9 mouse cellular contexts compared by ENCODE assay signal in the genomic region with DNA sequence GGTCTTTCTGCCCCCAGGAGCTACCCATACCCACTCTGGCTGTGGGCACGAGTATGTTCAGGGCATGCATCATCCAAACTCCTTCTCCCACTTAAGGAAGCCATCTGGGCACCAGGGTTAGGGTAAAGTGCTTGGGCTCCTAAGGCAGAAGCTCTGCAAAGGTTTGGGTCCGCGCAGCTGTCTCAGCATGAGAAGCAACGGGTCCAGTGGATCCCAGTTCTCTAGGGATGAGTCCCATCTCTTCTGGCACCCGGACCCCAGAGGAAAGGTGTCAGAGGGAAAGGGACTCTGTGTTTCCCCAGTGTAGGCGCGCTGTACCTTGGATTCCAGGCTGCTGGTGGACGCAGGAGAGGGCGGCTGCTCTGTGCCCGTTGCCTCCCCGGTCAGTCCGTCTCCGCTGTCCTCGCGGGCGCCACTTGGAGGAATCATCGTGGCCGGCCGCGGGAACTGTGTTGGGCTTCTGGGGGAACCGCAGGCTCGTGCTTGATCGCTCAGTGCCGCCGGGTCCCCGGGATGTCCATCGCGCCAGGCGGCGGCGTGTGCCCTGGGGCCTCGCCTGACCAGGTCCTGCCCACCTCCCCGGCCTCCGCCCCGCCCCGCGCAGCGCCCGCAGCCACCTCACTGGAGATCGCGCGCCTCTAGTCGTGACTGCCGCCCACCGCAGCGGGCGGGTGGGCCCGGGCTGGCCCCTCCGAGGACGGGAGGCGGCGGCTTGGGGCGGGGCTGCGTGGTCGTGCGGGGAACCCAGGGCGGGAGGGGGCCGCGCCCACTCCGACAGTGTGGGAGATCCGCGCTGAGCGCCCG. TPM values are rescaled to one million over a fixed set of nuclear protein-coding genes. Genes with fewer than 3 reads are reported as not detected.
DNase-seq lines count a peak whose midpoint lies in the region; ATAC-seq and TF ChIP-seq lines count a peak whose summit lies in the region.
"Had no signal": no experiment of that assay in that cellular context is flagged by ENCODE, and none has a peak within 500 bp of the region (broad histone marks: within the 10 kb centered on the region; RNA-seq: fewer than 3 reads in every experiment).

Gene Stac (minus strand): TSS at position 669 of the 804 bp plus-strand sequence.

- ATAC-seq in heart, embryonic 13.5 days (ENCODE audit: extremely low read depth, insufficient number of reproducible peaks, low FRiP score, low TSS enrichment) = no peak
- ATAC-seq in embryonic facial prominence, embryonic 14.5 days (ENCODE audit: low read depth) = peak; percentile 75
- peak; percentile 79 for ATAC-seq in hindbrain, postnatal 0 days
- peak; percentile 86 for ATAC-seq in midbrain, embryonic 16.5 days
- ATAC-seq in cerebellum, adult (ENCODE audit: insufficient number of reproducible peaks, low FRiP score, low TSS enrichment) = no peak

- peak within 1 kb of the TSS; percentile 97 for H3K4me2 ChIP-seq in heart, embryonic 13.5 days
- H3K4me2 ChIP-seq in embryonic facial prominence, embryonic 14.5 days (ENCODE audit: low read depth, low read length) = peak within 1 kb of the TSS; percentile 93
- H3K4me2 ChIP-seq in hindbrain, postnatal 0 days (ENCODE audit: low read depth, low read length) = peak within 1 kb of the TSS; percentile 90
- peak within 1 kb of the TSS; percentile 94 for H3K4me2 ChIP-seq in midbrain, embryonic 16.5 days (ENCODE audit: low read length)

- WGBS in heart, embryonic 13.5 days = 3% methylated on average over 59 of the region's 64 CpGs
- WGBS in embryonic facial prominence, embryonic 14.5 days = 6% methylated on average over 17 of the region's 64 CpGs
- 2% methylated on average over 58 of the region's 64 CpGs for WGBS in hindbrain, postnatal 0 days
- 3% methylated on average over 63 of the region's 64 CpGs for WGBS in midbrain, embryonic 16.5 days

- H3K9me3 ChIP-seq in heart, embryonic 13.5 days = no peaks in the 10 kb centered on the region
- no peaks in the 10 kb centered on the region for H3K9me3 ChIP-seq in embryonic facial prominence, embryonic 14.5 days (ENCODE audit: control insufficient read depth, low read length)
- H3K9me3 ChIP-seq in hindbrain, postnatal 0 days (ENCODE audit: low read length) = no peaks in the 10 kb centered on the region
- no peaks in the 10 kb centered on the region for H3K9me3 ChIP-seq in midbrain, embryonic 16.5 days (replicated peaks; ENCODE audit: control insufficient read depth, low read length, poor library complexity, severe bottlenecking)

- DNase-seq in heart, adult 8-10 months (ENCODE audit: low spot score) = no peak
- DNase-seq in ZHBTc4 (ENCODE audit: low read depth, low spot score) = peak; percentile 45
- peak; percentile 25 for DNase-seq in embryonic facial prominence, embryonic 14.5 days (ENCODE audit: low spot score)
- peak; percentile 51 for DNase-seq in hindbrain, postnatal 0 days (ENCODE audit: low spot score)
- no peak for DNase-seq in layer of hippocampus, adult 9-11 months

- peaks cover 38% of the 10 kb centered on the region for H3K27me3 ChIP-seq in heart, embryonic 13.5 days (replicated peaks)
- peaks cover 16% of the 10 kb centered on the region for H3K27me3 ChIP-seq in embryonic facial prominence, embryonic 14.5 days (replicated peaks; ENCODE audit: control insufficient read depth, insufficient read depth, low read length)
- H3K27me3 ChIP-seq in hindbrain, postnatal 0 days (ENCODE audit: insufficient read depth, low read length) = no peaks in the 10 kb centered on the region
- peaks cover 2% of the 10 kb centered on the region; the same call in 1 of the 2 replicates for H3K27me3 ChIP-seq in midbrain, embryonic 16.5 days (ENCODE audit: control insufficient read depth, insufficient read depth, low read depth, low read length)

- no peak within 1 kb of the TSS for H3K27ac ChIP-seq in heart, embryonic 13.5 days (replicated peaks)
- no peak within 1 kb of the TSS for H3K27ac ChIP-seq in embryonic facial prominence, embryonic 14.5 days (replicated peaks; ENCODE audit: low read depth, low read length)
- peak within 1 kb of the TSS; percentile 26; the same call in 1 of the 2 replicates for H3K27ac ChIP-seq in hindbrain, postnatal 0 days
- H3K27ac ChIP-seq in midbrain, embryonic 16.5 days (ENCODE audit: low read length) = no peak within 1 kb of the TSS

- peak within 1 kb of the TSS; percentile 75 for H3K9ac ChIP-seq in heart, embryonic 13.5 days
- H3K9ac ChIP-seq in embryonic facial prominence, embryonic 14.5 days (ENCODE audit: low read depth, low read length) = peak within 1 kb of the TSS; percentile 63
- H3K9ac ChIP-seq in hindbrain, postnatal 0 days (replicated peaks; ENCODE audit: low read length) = peak within 1 kb of the TSS; percentile 66
- peak within 1 kb of the TSS; percentile 76 for H3K9ac ChIP-seq in midbrain, embryonic 16.5 days (ENCODE audit: low read depth, low read length)

- H3K4me1 ChIP-seq in heart, embryonic 13.5 days = peaks cover 4% of the 10 kb centered on the region
- H3K4me1 ChIP-seq in embryonic facial prominence, embryonic 14.5 days (ENCODE audit: control insufficient read depth, insufficient read depth, low read length) = no peaks in the 10 kb centered on the region; the same call in 1 of the 2 replicates
- peaks cover 13% of the 10 kb centered on the region; the same call in 1 of the 2 replicates for H3K4me1 ChIP-seq in hindbrain, postnatal 0 days (ENCODE audit: insufficient read depth, low read length)
- no peaks in the 10 kb centered on the region; the same call in 1 of the 2 replicates for H3K4me1 ChIP-seq in midbrain, embryonic 16.5 days (ENCODE audit: control insufficient read depth, insufficient read depth, low read length)

- no peak for TF ChIP-seq CTCF in hindbrain, postnatal 0 days (IDR thresholded peaks at IDR 0.05; ENCODE audit: low read depth)

- H3K36me3 ChIP-seq in heart, embryonic 13.5 days = no peaks in the 10 kb centered on the region
- no peaks in the 10 kb centered on the region for H3K36me3 ChIP-seq in embryonic facial prominence, embryonic 14.5 days (ENCODE audit: control insufficient read depth, insufficient read depth, low read length)
- H3K36me3 ChIP-seq in hindbrain, postnatal 0 days (ENCODE audit: insufficient read depth, low read length) = no peaks in the 10 kb centered on the region
- no peaks in the 10 kb centered on the region for H3K36me3 ChIP-seq in midbrain, embryonic 16.5 days (ENCODE audit: control insufficient read depth, insufficient read depth, low read length)

- H3K4me3 ChIP-seq in heart, embryonic 13.5 days = peak within 1 kb of the TSS; percentile 63
- peak within 1 kb of the TSS; percentile 52 for H3K4me3 ChIP-seq in embryonic facial prominence, embryonic 14.5 days (ENCODE audit: low read depth, low read length)
- H3K4me3 ChIP-seq in hindbrain, postnatal 0 days (ENCODE audit: low read length) = peak within 1 kb of the TSS; percentile 55
- peak within 1 kb of the TSS; percentile 64 for H3K4me3 ChIP-seq in midbrain, embryonic 16.5 days (ENCODE audit: low read depth, low read length)

RNA-seq across cellular contexts. Expression of gene Stac, which starts in this region (rescaled TPM):
- polyA plus RNA-seq in heart, embryonic 13.5 days (2015; fragmentation: Nextera tagmentation; extraction: Ambion mirVana) = 0.86 and 0.92 TPM in 2 replicates
- under 1 TPM in 3 of 4 experiments, not detected in 1; 0.13 to 0.52 (median 0.22) TPM for total RNA-seq in heart, adult 8-10 months (2022)
- 6.7 and 7.0 TPM in 2 replicates for polyA plus RNA-seq in embryonic facial prominence, embryonic 14.5 days (2014; fragmentation: Nextera tagmentation; extraction: Ambion mirVana)
- 12.0 and 24.6 TPM in 2 replicates for total RNA-seq in hindbrain, postnatal 0 days (2014; rRNA removed)
- polyA plus RNA-seq in hindbrain, postnatal 0 days (2015; fragmentation: Nextera tagmentation; extraction: Ambion mirVana) = 12.5 and 13.8 TPM in 2 replicates
- 6.3 and 8.6 TPM in 2 replicates for polyA plus RNA-seq in midbrain, embryonic 16.5 days (2015; fragmentation: Nextera tagmentation; extraction: Ambion mirVana)
- total RNA-seq: MEL had no signal

Comparison
In these comparisons a context has a peak if more than half of its experiments do, and no peak if none do; other contexts are left out.
1. ATAC-seq: peak in embryonic facial prominence, embryonic 14.5 days (single experiment), hindbrain, postnatal 0 days (single experiment) and midbrain, embryonic 16.5 days (single experiment); none in heart, embryonic 13.5 days (single experiment) and cerebellum, adult (single experiment).
2. DNase-seq: peak in ZHBTc4 (single experiment), embryonic facial prominence, embryonic 14.5 days (single experiment) and hindbrain, postnatal 0 days (single experiment); none in heart, adult 8-10 months (single experiment) and layer of hippocampus, adult 9-11 months (single experiment).
3. Peak in every context shown above with its lines, with median percentiles within 50 percentile points of each other: H3K4me2 ChIP-seq, H3K4me3 ChIP-seq and H3K9ac ChIP-seq.